8 mouse cellular contexts compared by ENCODE assay signal in genomic region chr10:62485878-62486582, GRCm38 (mm10). TPM values are rescaled to one million over a fixed set of nuclear protein-coding genes. Genes with fewer than 3 reads are reported as not detected.
DNase-seq lines count a peak whose midpoint lies in the region; ATAC-seq and TF ChIP-seq lines count a peak whose summit lies in the region.

No protein-coding gene starts in this region.

- in situ Hi-C loops in CH12.LX (cut with MboI; ENCODE audit: low pct_ligation_motif_present, low pct_unique_long_range_greater_than_20kb, low sequenced_read_pairs), result no loop called here

- peaks cover 12% of the 10 kb centered on the region for H3K4me1 ChIP-seq in kidney, embryonic 16.5 days (ENCODE audit: insufficient read depth, low read length)
- peaks cover 7 to 17% of the 10 kb centered on the region in 2 experiments for H3K4me1 ChIP-seq in CH12.LX (ENCODE audit: control insufficient read depth in 1 of 2, insufficient read depth in 2 of 2)
- peaks cover 10% of the 10 kb centered on the region; the same call in 1 of the 2 replicates for H3K4me1 ChIP-seq in heart, postnatal 0 days (ENCODE audit: control insufficient read depth, insufficient read depth)
- H3K4me1 ChIP-seq in liver, embryonic 15.5 days (replicated peaks), result peaks cover 53% of the 10 kb centered on the region

- H3K27ac ChIP-seq in kidney, embryonic 16.5 days (ENCODE audit: low read length), result peak overlapping the region; percentile 68
- peak overlapping the region; percentile 37; the same call in 1 of the 2 replicates for H3K27ac ChIP-seq in CH12.LX (ENCODE audit: insufficient read depth, low read depth)
- H3K27ac ChIP-seq in heart, postnatal 0 days (ENCODE audit: low read depth), result peak overlapping the region; percentile 89
- H3K27ac ChIP-seq in liver, embryonic 15.5 days (replicated peaks), result peak overlapping the region; percentile 91

- no peak for DNase-seq in kidney, adult 11 months
- DNase-seq in CH12.LX (ENCODE audit: extremely low read depth), result peak; percentile 45
- peak; percentile 47 for DNase-seq in c-Kit-positive CD71-positive TER-119-negative erythroid progenitor cells, embryonic 14.5 days (ENCODE audit: low read depth)
- peak; percentile 35 for DNase-seq in heart, postnatal 0 days (ENCODE audit: low spot score)
- peak; percentile 50 for DNase-seq in retina, embryonic 14.5 days (ENCODE audit: low spot score)
- DNase-seq in layer of hippocampus, postnatal 10 days (ENCODE audit: low spot score in 2 of 2), result no peak

- peaks cover 27% of the 10 kb centered on the region for H3K79me2 ChIP-seq in CH12.LX (replicated peaks; ENCODE audit: control insufficient read depth, extremely low read depth, insufficient read depth, poor library complexity, severe bottlenecking)

- no peaks in the 10 kb centered on the region for H3K9me3 ChIP-seq in kidney, embryonic 16.5 days (ENCODE audit: low read length)
- H3K9me3 ChIP-seq in CH12.LX (replicated peaks; ENCODE audit: low read length), result no peaks in the 10 kb centered on the region
- no peaks in the 10 kb centered on the region for H3K9me3 ChIP-seq in heart, postnatal 0 days (replicated peaks; ENCODE audit: control insufficient read depth, low read length)
- H3K9me3 ChIP-seq in liver, embryonic 15.5 days (replicated peaks), result no peaks in the 10 kb centered on the region

- no peaks in the 10 kb centered on the region for H3K27me3 ChIP-seq in kidney, embryonic 16.5 days (ENCODE audit: insufficient read depth, low read length)
- H3K27me3 ChIP-seq in CH12.LX (replicated peaks), result no peaks in the 10 kb centered on the region
- H3K27me3 ChIP-seq in heart, postnatal 0 days (ENCODE audit: control insufficient read depth, insufficient read depth, low read length), result no peaks in the 10 kb centered on the region
- H3K27me3 ChIP-seq in liver, embryonic 15.5 days, result no peaks in the 10 kb centered on the region

- H3K36me3 ChIP-seq in kidney, embryonic 16.5 days (ENCODE audit: insufficient read depth, low read length), result no peaks in the 10 kb centered on the region
- no peaks in the 10 kb centered on the region for H3K36me3 ChIP-seq in CH12.LX (replicated peaks in 1 of 2; ENCODE audit: control insufficient read depth in 1 of 2, insufficient read depth in 1 of 2, low read length in 1 of 2)
- no peaks in the 10 kb centered on the region for H3K36me3 ChIP-seq in heart, postnatal 0 days (replicated peaks; ENCODE audit: control insufficient read depth, insufficient read depth, low read length)
- H3K36me3 ChIP-seq in liver, embryonic 15.5 days (replicated peaks), result no peaks in the 10 kb centered on the region

- WGBS in kidney, embryonic 16.5 days, result under 1% methylated on average over 48 of the region's 48 CpGs
- WGBS in heart, postnatal 0 days, result under 1% methylated on average over 48 of the region's 48 CpGs
- WGBS in liver, embryonic 15.5 days (ENCODE audit: insufficient replicate concordance), result under 1% methylated on average over 48 of the region's 48 CpGs

- TF ChIP-seq POLR2A in CH12.LX (IDR thresholded peaks at IDR 0.05; ENCODE audit: low read depth, low read length), result no peak

- peak overlapping the region; percentile 67 for H3K4me2 ChIP-seq in kidney, embryonic 16.5 days (replicated peaks; ENCODE audit: low read depth, low read length)
- peak overlapping the region; percentile 98 for H3K4me2 ChIP-seq in CH12.LX (ENCODE audit: insufficient read depth, low read depth, poor library complexity, severe bottlenecking)
- peak overlapping the region; percentile 90 for H3K4me2 ChIP-seq in heart, postnatal 0 days (ENCODE audit: low read depth, low read length)
- peak overlapping the region; percentile 86 for H3K4me2 ChIP-seq in liver, embryonic 15.5 days

- H3K4me3 ChIP-seq in kidney, embryonic 16.5 days (ENCODE audit: low read length), result peak overlapping the region; percentile 83
- peak overlapping the region; percentile 84 to 89 (median 88) for H3K4me3 ChIP-seq in CH12.LX (replicated peaks in 1 of 3; ENCODE audit: low read depth in 2 of 3, low read length in 2 of 3, poor library complexity in 1 of 3)
- peak overlapping the region; percentile 84 for H3K4me3 ChIP-seq in heart, postnatal 0 days (ENCODE audit: low read depth, low read length)
- H3K4me3 ChIP-seq in liver, embryonic 15.5 days (replicated peaks), result peak overlapping the region; percentile 85

- dilution Hi-C loops in CH12.LX (cut with MboI; ENCODE audit: extremely low pct_ligation_motif_present, extremely low pct_unique_long_range_greater_than_20kb, low sequenced_read_pairs), result no loop called here

- no peak for TF ChIP-seq RAD21 in CH12.LX (IDR thresholded peaks at IDR 0.05; ENCODE audit: low read depth, low read length)

- peak; percentile 42 for TF ChIP-seq EP300 in CH12.LX (IDR thresholded peaks at IDR 0.05; ENCODE audit: low read length)
- no peak for TF ChIP-seq EP300 in heart, postnatal 0 days (IDR thresholded peaks at IDR 0.05; ENCODE audit: low read depth)

- no peak for TF ChIP-seq CTCF in CH12.LX (conservative IDR thresholded peaks at IDR 0.05 in 1 of 2, IDR thresholded peaks at IDR 0.05 in 1 of 2; ENCODE audit: low read depth in 2 of 2, low read length in 2 of 2)
- no peak for TF ChIP-seq CTCF in heart, postnatal 0 days (IDR thresholded peaks at IDR 0.05; ENCODE audit: low read depth)

- ATAC-seq in kidney, embryonic 16.5 days (ENCODE audit: low FRiP score, low TSS enrichment), result peak; percentile 90
- ATAC-seq in heart, postnatal 0 days (ENCODE audit: insufficient read depth, low read depth), result peak; percentile 63
- ATAC-seq in liver, embryonic 15.5 days (ENCODE audit: insufficient read depth), result peak; percentile 63

- H3K9ac ChIP-seq in kidney, embryonic 16.5 days (replicated peaks; ENCODE audit: low read length), result peak overlapping the region; percentile 81
- H3K9ac ChIP-seq in CH12.LX (ENCODE audit: insufficient read depth, low read depth), result peak overlapping the region; percentile 54
- H3K9ac ChIP-seq in heart, postnatal 0 days (replicated peaks; ENCODE audit: low read depth, low read length), result peak overlapping the region; percentile 92
- peak overlapping the region; percentile 94 for H3K9ac ChIP-seq in liver, embryonic 15.5 days

TF ChIP-seq in CH12.LX, 34 proteins besides CTCF, POLR2A, EP300 and RAD21:
- TF ChIP-seq UBTF (IDR thresholded peaks at IDR 0.05; ENCODE audit: low read depth, low read length) (peak; percentile 94; the same call in 1 of the 2 replicates), RCOR1 (conservative IDR thresholded peaks at IDR 0.05; ENCODE audit: low read depth, low read length) (0 out of 2 replicates have a peak, but pooled peaks have one; percentile 8), MAX (IDR thresholded peaks at IDR 0.05; ENCODE audit: low read length) (peak; percentile 47; the same call in 1 of the 2 replicates), BHLHE40 (IDR thresholded peaks at IDR 0.05; ENCODE audit: low read depth, low read length) (no peak; the same call in 1 of the 2 replicates), CHD1 (IDR thresholded peaks at IDR 0.05; ENCODE audit: low read depth, low read length) (0 out of 2 replicates have a peak, but pooled peaks have one; percentile 46), IRF4 (IDR thresholded peaks at IDR 0.05; ENCODE audit: low read depth, low read length) (peak; percentile 37; the same call in 1 of the 2 replicates), SIN3A (IDR thresholded peaks at IDR 0.05; ENCODE audit: low read length) (peak; percentile 73), MXI1 (IDR thresholded peaks at IDR 0.05; ENCODE audit: low read depth, low read length) (no peak; the same call in 1 of the 2 replicates)

RNA-seq across cellular contexts. Expression of gene Vps26a, which starts 0.6 kb away (rescaled TPM):
- 84.6 and 88.6 TPM in 2 replicates for polyA plus RNA-seq in kidney, embryonic 16.5 days (2015; fragmentation: Nextera tagmentation; extraction: Ambion mirVana)
- total RNA-seq in CH12.LX (2012; rRNA removed), result 14.2 and 17.1 TPM in 2 replicates
- total RNA-seq in CH12.LX (2014; rRNA removed), result 33.5 and 37.6 TPM in 2 replicates
- polyA plus RNA-seq in CH12.LX (2012; ENCODE audit: insufficient read length, low read depth), result 32.3 and 32.5 TPM in 2 replicates
- total RNA-seq in heart, postnatal 0 days (2014; rRNA removed; ENCODE audit: low replicate concordance), result 46.5 and 51.0 TPM in 2 replicates
- 75.5 and 78.5 TPM in 2 replicates for polyA plus RNA-seq in heart, postnatal 0 days (2015; fragmentation: Nextera tagmentation; extraction: Ambion mirVana)
- 39.5 and 42.9 TPM in 2 replicates for polyA plus RNA-seq in liver, embryonic 15.5 days (2015; fragmentation: Nextera tagmentation; extraction: Ambion mirVana)
- 10 to 100 TPM; 37.2 to 41.1 TPM for total RNA-seq in layer of hippocampus, postnatal 10 days (2021)

RNA-seq across cellular contexts. Expression of gene Supv3l1, which starts 36.5 kb away (rescaled TPM):
- polyA plus RNA-seq in kidney, embryonic 16.5 days (2015; fragmentation: Nextera tagmentation; extraction: Ambion mirVana), result 32.3 and 32.5 TPM in 2 replicates
- total RNA-seq in CH12.LX (2012; rRNA removed) (41.5 and 45.7 TPM in 2 replicates), CH12.LX (2014; rRNA removed) (69.3 and 69.5 TPM in 2 replicates)
- polyA plus RNA-seq in CH12.LX (2012; ENCODE audit: insufficient read length, low read depth), result 62.0 and 62.7 TPM in 2 replicates
- 34.1 and 35.9 TPM in 2 replicates for total RNA-seq in heart, postnatal 0 days (2014; rRNA removed; ENCODE audit: low replicate concordance)
- polyA plus RNA-seq in heart, postnatal 0 days (2015; fragmentation: Nextera tagmentation; extraction: Ambion mirVana), result 23.2 and 26.3 TPM in 2 replicates
- 12.6 and 14.3 TPM in 2 replicates for polyA plus RNA-seq in liver, embryonic 15.5 days (2015; fragmentation: Nextera tagmentation; extraction: Ambion mirVana)
- 10 to 100 TPM; 22.1 to 23.7 TPM for total RNA-seq in layer of hippocampus, postnatal 10 days (2021)

RNA-seq across cellular contexts. Expression of gene 4930507D05Rik, which starts 36.7 kb away (rescaled TPM):
- polyA plus RNA-seq in kidney, embryonic 16.5 days (2015; fragmentation: Nextera tagmentation; extraction: Ambion mirVana), result 0.66 and 0.99 TPM in 2 replicates
- total RNA-seq in CH12.LX (2012; rRNA removed) (0.68 and 0.97 TPM in 2 replicates), CH12.LX (2014; rRNA removed) (0.32 and 0.39 TPM in 2 replicates)
- polyA plus RNA-seq in CH12.LX (2012; ENCODE audit: insufficient read length, low read depth), result 0.14 and 0.27 TPM in 2 replicates
- total RNA-seq in heart, postnatal 0 days (2014; rRNA removed; ENCODE audit: low replicate concordance), result 0.15 and 3.2 TPM in 2 replicates
- 0.19 and 0.36 TPM in 2 replicates for polyA plus RNA-seq in heart, postnatal 0 days (2015; fragmentation: Nextera tagmentation; extraction: Ambion mirVana)
- 0.20 TPM in 1 of 2 replicates, not detected in the other for polyA plus RNA-seq in liver, embryonic 15.5 days (2015; fragmentation: Nextera tagmentation; extraction: Ambion mirVana)
- 1 to 10 TPM; 1.7 to 2.1 TPM for total RNA-seq in layer of hippocampus, postnatal 10 days (2021)

RNA-seq across cellular contexts. Expression of gene Srgn, which starts 41.2 kb away (rescaled TPM):
- polyA plus RNA-seq in kidney, embryonic 16.5 days (2015; fragmentation: Nextera tagmentation; extraction: Ambion mirVana), result 8.2 and 9.6 TPM in 2 replicates
- 334 and 519 TPM in 2 replicates for total RNA-seq in CH12.LX (2012; rRNA removed)
- 516 and 530 TPM in 2 replicates for total RNA-seq in CH12.LX (2014; rRNA removed)
- 154 and 189 TPM in 2 replicates for polyA plus RNA-seq in CH12.LX (2012; ENCODE audit: insufficient read length, low read depth)
- total RNA-seq in heart, postnatal 0 days (2014; rRNA removed; ENCODE audit: low replicate concordance), result 16.4 and 16.8 TPM in 2 replicates
- 19.1 and 21.8 TPM in 2 replicates for polyA plus RNA-seq in heart, postnatal 0 days (2015; fragmentation: Nextera tagmentation; extraction: Ambion mirVana)
- polyA plus RNA-seq in liver, embryonic 15.5 days (2015; fragmentation: Nextera tagmentation; extraction: Ambion mirVana), result 57.9 and 79.6 TPM in 2 replicates
- total RNA-seq in layer of hippocampus, postnatal 10 days (2021), result 10 to 100 TPM in 1 of 2 experiments, 1 to 10 TPM in 1; 9.3 to 10.3 TPM

Comparison
In these comparisons a context has a peak if more than half of its experiments do, and no peak if none do; other contexts are left out.
1. H3K27ac ChIP-seq: peak in every context shown above with its lines; median percentile 91 in liver, embryonic 15.5 days; 89 in heart, postnatal 0 days; 68 in kidney, embryonic 16.5 days; 37 in CH12.LX.
2. DNase-seq: peak in CH12.LX (single experiment), c-Kit-positive CD71-positive TER-119-negative erythroid progenitor cells, embryonic 14.5 days (single experiment), heart, postnatal 0 days (single experiment) and retina, embryonic 14.5 days (single experiment); none in kidney, adult 11 months (single experiment) and layer of hippocampus, postnatal 10 days (0 of 2).
3. Peak in every context shown above with its lines, with median percentiles within 50 percentile points of each other: ATAC-seq, H3K4me2 ChIP-seq, H3K4me3 ChIP-seq and H3K9ac ChIP-seq.